Mouse (Mus musculus) G1E (cell line): ENCODE data around the gene Hlx.

ENCODE experiments used
- CTCF ChIP-seq: IDR thresholded peaks from 2 replicates; pipeline ENCODE4 v1.5.1; 2012; ENCODE audit warnings: low read depth, low read length, inconsistent platforms, mixed read lengths
- GATA1 ChIP-seq: IDR thresholded peaks from 2 replicates; pipeline ENCODE4 v1.6.1; 2012; ENCODE audit warnings: borderline replicate concordance, low read length, inconsistent platforms, mixed read lengths
- POLR2AphosphoS5 ChIP-seq: IDR thresholded peaks from 2 replicates; pipeline ENCODE4 v1.6.1; 2012; ENCODE audit warnings: low read depth, low read length, inconsistent platforms; ENCODE audit not compliant: insufficient replicate concordance

- TF ChIP-seq CTCF (no peak), POLR2AphosphoS5 (no peak), GATA1 (no peak)
These were observed 45.7 kb upstream of the Hlx start for GRCm38 (mm10) chr1:184778157-184778556.
